Mouse (Mus musculus) intestine, embryonic 14.5 days (tissue): ENCODE measurements around the gene Disc1. TPM values are rescaled to one million over a fixed set of nuclear protein-coding genes. Genes with fewer than 3 reads are reported as not detected.

Experiments used
- ATAC-seq: fragments of 200-750 bp; cut with Nextera tagmentation; replicated peaks from 2 replicates; pipeline ENCODE4 v1.8.0; 2017; ENCODE audit warnings: low read depth, moderate number of reproducible peaks, moderate TSS enrichment, moderate library complexity; ENCODE audit not compliant: low FRiP score, low TSS enrichment
- DNase-seq: peaks from one replicate; pipeline ENCODE4 v3.0.0-alpha.2; 2018; ENCODE audit warnings: low spot score
- H3K27ac ChIP-seq: fragments of 300-500 bp; sonication (generic); 2 replicates; pipeline ENCODE4 v1.5.1; 2014; ENCODE audit warnings: low read depth, mild to moderate bottlenecking, control low read depth
- H3K27me3 ChIP-seq: fragments of 300-500 bp; sonication (generic); replicated peaks from 2 replicates; pipeline ENCODE4 v1.6.1; 2014; ENCODE audit warnings: low read length, control low read depth; ENCODE audit not compliant: control insufficient read depth, insufficient read depth
- H3K36me3 ChIP-seq: fragments of 300-500 bp; sonication (generic); 2 replicates; pipeline ENCODE4 v1.6.1; 2014; ENCODE audit warnings: low read length, control low read depth; ENCODE audit not compliant: control insufficient read depth, insufficient read depth
- H3K4me1 ChIP-seq: fragments of 300-500 bp; sonication (generic); replicated peaks from 2 replicates; pipeline ENCODE4 v1.6.1; 2014; ENCODE audit warnings: low read length, control low read depth, mixed read lengths; ENCODE audit not compliant: control insufficient read depth, insufficient read depth
- H3K4me2 ChIP-seq: fragments of 300-500 bp; sonication (generic); 2 replicates; pipeline ENCODE4 v1.6.1; 2014; ENCODE audit warnings: low read length
- H3K4me3 ChIP-seq: fragments of 300-500 bp; sonication (generic); 2 replicates; pipeline ENCODE4 v1.5.1; 2014; ENCODE audit warnings: low read depth, low read length, control low read depth, mixed read lengths
- H3K9ac ChIP-seq: fragments of 300-500 bp; sonication (generic); 2 replicates; pipeline ENCODE4 v1.6.1; 2014; ENCODE audit warnings: mild to moderate bottlenecking, low read length
- H3K9me3 ChIP-seq: fragments of 300-500 bp; sonication (generic); 2 replicates; pipeline ENCODE4 v1.6.1; 2016; ENCODE audit warnings: low read length, control low read depth; ENCODE audit not compliant: control insufficient read depth
- WGBS: fragments of 180-500 bp; shearing (Covaris S2); extraction: QIAGEN DNeasy Blood & Tissue Kit; methylation state at CpG from one replicate; pipeline ENCODE4 v1.1.7; 2014; 5-methylcytosine and 5-hydroxymethylcytosine counted together
- polyA plus RNA-seq: library from polyadenylated mRNA; unstranded; fragments of >200 nt; fragmentation: Nextera tagmentation; extraction: Ambion mirVana; gene quantifications from 2 replicates; pipeline ENCODE4 v1.2.1, GENCODE M21; 2014

The Disc1 gene
- polyA plus RNA-seq, 1 experiment from 2014 or later, result 2.5 TPM

DNA sequence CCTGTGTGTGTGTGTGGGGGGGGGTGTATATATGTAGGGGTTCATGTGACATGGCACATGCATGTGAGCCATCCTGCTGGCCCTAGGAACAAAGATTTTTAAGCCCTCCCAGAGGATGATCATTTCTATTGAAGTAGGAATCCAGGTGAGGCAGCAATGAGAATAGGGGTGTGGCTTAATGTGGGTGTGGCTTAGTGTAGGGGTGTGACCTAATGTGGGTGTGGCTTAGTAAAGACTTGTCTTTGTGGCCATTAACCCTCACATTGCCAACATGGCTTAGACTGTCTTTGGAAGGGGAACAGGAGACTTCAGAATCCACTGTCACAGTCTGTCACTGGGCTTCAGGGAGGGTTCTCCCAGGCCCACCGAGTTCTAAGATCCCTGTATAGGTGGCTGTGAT is 130.9 kb downstream of the Disc1 start:
- DNase-seq, result no peak
- Histone ChIP-seq H3K27ac (no peak overlapping the region), H3K9me3 (no peaks in the 10 kb centered on the region), H3K27me3 (no peaks in the 10 kb centered on the region), H3K4me2 (no peak overlapping the region), H3K36me3 (no peaks in the 10 kb centered on the region), H3K9ac (no peak overlapping the region), H3K4me1 (peaks cover 6% of the 10 kb centered on the region; the same call in 1 of the 2 replicates), H3K4me3 (no peak overlapping the region)
- ATAC-seq, result no peak
- WGBS, result 68% methylated on average over 1 of the region's 1 CpGs

DNA sequence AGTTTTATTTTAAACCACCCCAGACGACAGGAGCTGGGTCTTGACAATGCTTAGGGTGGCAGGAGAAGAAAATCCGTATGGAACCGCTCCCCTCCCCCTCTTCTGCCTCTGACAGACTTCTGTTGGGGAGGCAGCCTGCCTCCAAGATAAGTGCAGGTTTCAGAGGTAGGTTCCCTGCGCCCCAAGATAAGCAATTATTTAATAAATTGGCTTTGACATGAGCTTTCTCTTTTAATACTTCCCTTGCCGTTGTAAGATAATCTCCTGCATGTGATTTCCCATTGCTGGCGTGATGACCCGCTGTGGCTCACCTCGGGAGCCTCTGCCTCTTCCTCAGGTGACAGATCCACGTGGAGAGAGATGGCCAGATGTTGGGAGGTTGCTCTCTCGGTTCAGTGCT is 133.0 kb downstream of the Disc1 start:
- DNase-seq, result no peak
- H3K4me1 ChIP-seq, result peaks cover 6% of the 10 kb centered on the region; the same call in 1 of the 2 replicates
- H3K4me2 ChIP-seq, result peak overlapping the region; percentile 26
- no peak overlapping the region for H3K4me3 ChIP-seq
- 24% methylated on average over 10 of the region's 10 CpGs for WGBS
- no peak overlapping the region for H3K27ac ChIP-seq
- no peaks in the 10 kb centered on the region for H3K27me3 ChIP-seq
- H3K9me3 ChIP-seq, result no peaks in the 10 kb centered on the region
- no peak overlapping the region; the same call in 1 of the 2 replicates for H3K9ac ChIP-seq
- no peak for ATAC-seq
- no peaks in the 10 kb centered on the region for H3K36me3 ChIP-seq

DNA sequence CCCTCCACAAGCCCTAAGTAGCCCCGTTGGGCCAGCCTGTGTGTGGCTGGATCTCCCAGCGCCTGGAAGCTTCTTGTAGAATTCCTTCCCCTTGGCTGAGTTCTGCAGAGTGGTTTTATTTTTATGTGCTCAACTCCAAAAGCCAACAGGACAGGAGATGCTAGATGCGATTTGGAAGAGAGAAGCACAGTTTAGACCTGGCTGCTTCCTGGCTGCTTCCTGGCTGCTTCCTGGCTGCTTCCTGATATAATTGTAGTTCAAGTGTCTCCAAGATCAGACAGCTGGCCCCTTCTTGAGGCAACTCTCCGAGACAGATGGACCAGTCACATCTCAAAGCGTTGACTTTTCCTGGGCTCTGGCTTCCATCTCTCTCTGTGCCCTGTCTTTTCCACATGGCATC is 139.7 kb downstream of the Disc1 start:
- no peak overlapping the region for H3K9ac ChIP-seq
- H3K4me2 ChIP-seq, result no peak overlapping the region
- no peak overlapping the region for H3K4me3 ChIP-seq
- H3K27me3 ChIP-seq, result no peaks in the 10 kb centered on the region
- ATAC-seq (no peak), DNase-seq (no peak)
- H3K4me1 ChIP-seq, result no peaks in the 10 kb centered on the region
- H3K9me3 ChIP-seq, result no peaks in the 10 kb centered on the region
- H3K36me3 ChIP-seq, result no peaks in the 10 kb centered on the region
- WGBS, result 64% methylated on average over 5 of the region's 5 CpGs
- no peak overlapping the region for H3K27ac ChIP-seq

DNA sequence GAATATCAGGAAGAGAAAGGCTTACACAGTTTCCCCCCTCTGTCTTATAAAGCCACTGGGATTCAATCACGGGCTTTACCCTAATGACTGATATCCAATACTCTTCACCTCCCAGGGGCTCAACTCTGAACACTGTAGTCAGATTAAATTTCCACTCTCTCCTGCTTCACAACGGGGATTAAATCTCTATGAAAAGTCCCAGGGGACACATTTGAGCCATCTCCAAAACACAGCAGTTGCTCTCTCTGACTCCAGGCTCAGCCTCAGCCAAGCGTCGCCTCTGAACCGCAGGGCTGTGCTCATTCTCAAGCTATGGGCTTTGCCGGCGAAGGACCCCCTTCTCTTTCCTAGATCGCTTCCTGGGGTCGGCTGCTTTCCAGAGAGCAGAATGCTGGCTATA is 141.1 kb downstream of the Disc1 start:
- Histone ChIP-seq H3K9ac (no peak overlapping the region), H3K27me3 (no peaks in the 10 kb centered on the region), H3K4me2 (no peak overlapping the region), H3K36me3 (no peaks in the 10 kb centered on the region), H3K27ac (no peak overlapping the region), H3K4me1 (0 out of 2 replicates have a peak, but pooled peaks cover 8% of the 10 kb centered on the region), H3K9me3 (no peaks in the 10 kb centered on the region), H3K4me3 (no peak overlapping the region)
- WGBS, result 75% methylated on average over 9 of the region's 9 CpGs
- DNase-seq (no peak), ATAC-seq (no peak)

DNA sequence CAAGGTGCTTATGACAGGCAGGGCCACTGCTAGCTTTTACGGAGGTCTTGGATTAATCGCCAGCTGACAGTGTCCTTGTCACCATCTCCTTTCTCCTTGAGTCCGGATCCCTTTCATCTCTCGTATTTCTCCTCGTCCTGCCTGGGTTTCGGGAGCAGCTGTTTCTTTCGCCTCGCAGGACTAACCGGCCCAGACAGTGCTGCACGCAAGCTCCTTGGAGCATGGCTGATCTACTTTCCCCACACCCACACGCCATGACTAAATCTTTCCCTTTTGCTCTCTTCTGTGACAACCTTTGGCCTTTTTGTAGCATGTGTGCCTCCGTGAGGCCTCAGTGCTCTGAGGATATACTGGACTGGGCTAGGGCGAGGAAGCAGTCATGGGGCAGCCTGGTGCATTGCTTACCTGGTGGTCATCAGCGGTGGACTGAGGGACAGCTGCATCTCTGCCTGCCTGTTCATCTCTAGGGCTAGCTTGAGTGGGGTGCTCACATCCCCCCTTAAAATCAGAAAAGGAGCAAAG is 142.6 kb downstream of the Disc1 start:
- Histone ChIP-seq H3K27me3 (no peaks in the 10 kb centered on the region), H3K36me3 (no peaks in the 10 kb centered on the region), H3K4me1 (0 out of 2 replicates have a peak, but pooled peaks cover 8% of the 10 kb centered on the region), H3K4me3 (no peak overlapping the region), H3K9me3 (no peaks in the 10 kb centered on the region), H3K27ac (no peak overlapping the region), H3K4me2 (no peak overlapping the region), H3K9ac (no peak overlapping the region)
- ATAC-seq, result no peak
- 85% methylated on average over 14 of the region's 14 CpGs for WGBS
- no peak for DNase-seq

DNA sequence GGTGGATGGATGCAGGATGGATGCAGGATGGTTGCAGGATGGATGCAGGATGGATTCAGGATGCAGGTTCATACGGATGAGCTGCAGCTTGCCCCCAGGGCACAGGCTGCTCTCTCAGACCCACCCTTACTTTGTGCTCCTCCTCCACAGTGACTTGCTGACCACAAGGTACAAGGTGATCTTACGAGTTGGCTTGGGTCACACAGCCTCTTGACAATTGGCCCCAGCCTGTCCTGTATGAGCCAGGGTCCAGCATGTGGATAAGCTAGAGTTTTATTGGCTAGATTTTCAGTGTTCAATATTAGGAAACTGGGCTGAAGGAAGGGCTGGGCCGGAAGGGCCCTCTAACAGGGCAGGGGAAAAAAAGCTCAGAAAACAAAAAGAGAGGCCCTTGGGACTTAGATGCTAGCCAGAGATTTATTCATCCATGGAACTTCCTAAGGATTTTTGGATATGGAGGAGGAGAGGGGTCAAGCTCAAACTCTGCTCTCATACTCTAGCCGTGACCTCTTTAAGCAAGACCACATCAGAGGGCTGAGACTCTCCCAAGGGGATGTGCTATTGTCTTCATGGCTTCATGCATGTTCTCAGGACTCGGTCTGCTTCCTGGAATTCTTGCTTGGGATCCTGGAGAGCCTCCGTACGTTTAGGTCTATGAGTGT is 143.5 kb downstream of the Disc1 start:
- no peak for DNase-seq
- ATAC-seq, result no peak
- 70% methylated on average over 7 of the region's 7 CpGs for WGBS
- Histone ChIP-seq H3K27ac (no peak overlapping the region), H3K9me3 (no peaks in the 10 kb centered on the region), H3K4me3 (no peak overlapping the region), H3K36me3 (no peaks in the 10 kb centered on the region), H3K4me1 (0 out of 2 replicates have a peak, but pooled peaks cover 8% of the 10 kb centered on the region), H3K27me3 (no peaks in the 10 kb centered on the region), H3K9ac (no peak overlapping the region), H3K4me2 (no peak overlapping the region)

DNA sequence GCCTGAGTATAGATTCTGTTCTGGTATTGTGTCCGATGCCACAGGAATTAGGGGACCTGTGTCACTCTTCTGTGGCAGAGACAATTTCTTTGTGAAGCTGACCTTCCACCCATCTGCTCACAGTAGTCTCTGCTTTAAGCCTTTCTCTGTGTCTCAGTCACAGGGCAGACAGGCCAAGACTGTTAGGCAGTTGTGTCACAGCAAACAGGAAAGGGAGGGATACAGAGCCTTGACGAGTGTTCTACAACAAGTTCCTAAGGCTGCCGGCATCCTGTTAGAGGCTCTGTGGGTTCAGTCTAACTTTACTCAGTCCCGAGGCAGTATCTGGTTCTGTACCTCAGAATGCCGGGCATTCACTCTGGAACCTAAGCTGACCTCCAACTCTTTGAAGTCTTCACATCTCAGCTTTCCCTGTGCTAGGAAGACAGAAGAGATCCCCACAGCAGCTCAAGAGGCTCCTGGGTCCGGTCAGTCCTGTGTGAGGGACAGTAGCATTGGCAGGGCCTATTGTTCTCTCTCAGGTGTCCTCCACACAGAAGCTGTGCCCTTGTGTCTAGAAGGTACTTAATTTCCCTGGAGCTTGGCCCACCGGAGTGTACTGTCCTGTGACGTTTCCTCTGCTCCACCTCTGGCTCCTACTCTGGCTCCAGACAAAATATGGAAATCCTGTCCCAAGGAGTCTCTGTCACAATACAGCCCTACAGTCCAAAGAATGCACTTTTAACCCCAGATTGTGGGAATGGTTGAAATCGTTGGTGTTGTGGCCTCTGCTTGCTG is 144.6 kb downstream of the Disc1 start:
- 0 out of 2 replicates have a peak, but pooled peaks cover 8% of the 10 kb centered on the region for H3K4me1 ChIP-seq
- H3K9ac ChIP-seq, result no peak overlapping the region
- peak overlapping the region; percentile 16; the same call in 1 of the 2 replicates for H3K27ac ChIP-seq
- H3K36me3 ChIP-seq, result no peaks in the 10 kb centered on the region
- DNase-seq, result no peak
- no peak overlapping the region for H3K4me3 ChIP-seq
- no peaks in the 10 kb centered on the region for H3K27me3 ChIP-seq
- ATAC-seq, result no peak
- no peaks in the 10 kb centered on the region for H3K9me3 ChIP-seq
- H3K4me2 ChIP-seq, result no peak overlapping the region
- WGBS, result 74% methylated on average over 9 of the region's 9 CpGs

DNA sequence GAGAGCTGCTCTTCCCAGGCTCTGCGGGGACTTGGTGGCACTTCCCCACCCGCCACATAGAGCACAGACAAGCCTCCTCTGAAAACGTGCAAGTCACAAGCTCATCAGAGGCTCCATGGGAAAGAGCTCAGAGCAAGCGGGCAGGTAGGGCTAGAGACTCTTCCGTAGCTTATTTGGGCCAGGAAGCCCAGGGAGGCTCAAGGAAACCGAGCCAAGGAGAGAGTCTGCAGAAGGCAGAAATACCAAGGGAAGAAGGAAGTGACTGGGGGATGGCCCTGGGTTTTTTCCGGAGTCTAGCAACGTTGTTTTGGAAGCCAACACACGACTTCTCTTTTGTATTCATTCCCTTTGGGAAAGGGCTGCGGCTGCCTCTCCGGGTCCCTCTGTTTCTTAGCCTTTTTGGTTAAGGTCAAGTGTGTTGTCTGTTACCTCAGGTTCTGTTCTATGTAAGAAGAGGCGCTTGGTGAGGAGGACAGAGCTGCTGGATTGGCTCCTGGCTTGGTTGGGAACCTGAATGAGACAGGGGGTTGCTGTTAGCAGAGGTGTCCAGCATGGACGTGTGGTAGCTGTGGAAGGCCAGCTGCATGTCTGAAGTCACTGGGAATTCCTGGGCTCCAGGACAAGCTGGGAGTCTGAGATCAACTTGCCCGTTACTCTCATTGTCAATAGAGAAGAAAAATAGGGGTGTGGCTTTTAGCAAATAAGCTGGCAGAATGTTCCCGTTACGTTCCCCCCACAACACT is 145.4 kb downstream of the Disc1 start:
- ATAC-seq (no peak), DNase-seq (no peak)
- no peak overlapping the region for H3K9ac ChIP-seq
- H3K4me2 ChIP-seq, result no peak overlapping the region
- WGBS, result 54% methylated on average over 16 of the region's 16 CpGs
- no peaks in the 10 kb centered on the region for H3K36me3 ChIP-seq
- no peaks in the 10 kb centered on the region for H3K9me3 ChIP-seq
- H3K4me3 ChIP-seq, result no peak overlapping the region
- no peak overlapping the region; the same call in 1 of the 2 replicates for H3K27ac ChIP-seq
- H3K4me1 ChIP-seq, result 0 out of 2 replicates have a peak, but pooled peaks cover 8% of the 10 kb centered on the region
- H3K27me3 ChIP-seq, result no peaks in the 10 kb centered on the region
